Mouse (Mus musculus) limb, embryonic 12.5 days (tissue): ENCODE results near the gene Adprhl2. TPM values are rescaled to one million over a fixed set of nuclear protein-coding genes. Genes with fewer than 3 reads are reported as not detected.
A peak's percentile ranks its signal among the peaks of the same experiment; 100 is the strongest.

Source experiments
- ATAC-seq: fragments of 200-750 bp; cut with Nextera tagmentation; 2 replicates; pipeline ENCODE4 v1.8.0; 2017; ENCODE audit warnings: low read depth, moderate TSS enrichment; ENCODE audit not compliant: insufficient number of reproducible peaks, insufficient read depth, low FRiP score, low TSS enrichment
- H3K27ac ChIP-seq: fragments of 300-500 bp; sonication (generic); 2 replicates; pipeline ENCODE4 v1.5.1; 2016; ENCODE audit warnings: mild to moderate bottlenecking, moderate library complexity
- H3K27me3 ChIP-seq: fragments of 300-500 bp; sonication (generic); 2 replicates; pipeline ENCODE4 v1.6.1; 2016; ENCODE audit warnings: mild to moderate bottlenecking, moderate library complexity
- H3K36me3 ChIP-seq: fragments of 300-500 bp; sonication (generic); 2 replicates; pipeline ENCODE4 v1.6.1; 2016; ENCODE audit warnings: mild to moderate bottlenecking, moderate library complexity
- H3K4me1 ChIP-seq: fragments of 300-500 bp; sonication (generic); replicated peaks from 2 replicates; pipeline ENCODE4 v1.6.1; 2016
- H3K4me2 ChIP-seq: fragments of 300-500 bp; sonication (generic); 2 replicates; pipeline ENCODE4 v1.6.1; 2016; ENCODE audit warnings: mild to moderate bottlenecking, moderate library complexity
- H3K4me3 ChIP-seq: fragments of 300-500 bp; sonication (generic); replicated peaks from 2 replicates; pipeline ENCODE4 v1.5.1; 2016; ENCODE audit warnings: mild to moderate bottlenecking
- H3K9ac ChIP-seq: fragments of 300-500 bp; sonication (generic); replicated peaks from 2 replicates; pipeline ENCODE4 v1.6.1; 2016; ENCODE audit warnings: mild to moderate bottlenecking, moderate library complexity
- H3K9me3 ChIP-seq: fragments of 300-500 bp; sonication (generic); 2 replicates; pipeline ENCODE4 v1.6.1; 2016; ENCODE audit warnings: mild to moderate bottlenecking, moderate library complexity
- WGBS: fragments of 180-500 bp; shearing (Covaris S2); methylation state at CpG from one replicate; pipeline ENCODE4 v1.1.7; 2016; 5-methylcytosine and 5-hydroxymethylcytosine counted together
- polyA plus RNA-seq: library from polyadenylated mRNA; unstranded; fragments of >200 nt; fragmentation: Nextera tagmentation; extraction: Ambion mirVana; gene quantifications from 2 replicates; pipeline ENCODE4 v1.2.1, GENCODE M21; 2016

Adprhl2 gene
- polyA plus RNA-seq, 1 experiment from 2014 or later: 84.9 TPM

DNA sequence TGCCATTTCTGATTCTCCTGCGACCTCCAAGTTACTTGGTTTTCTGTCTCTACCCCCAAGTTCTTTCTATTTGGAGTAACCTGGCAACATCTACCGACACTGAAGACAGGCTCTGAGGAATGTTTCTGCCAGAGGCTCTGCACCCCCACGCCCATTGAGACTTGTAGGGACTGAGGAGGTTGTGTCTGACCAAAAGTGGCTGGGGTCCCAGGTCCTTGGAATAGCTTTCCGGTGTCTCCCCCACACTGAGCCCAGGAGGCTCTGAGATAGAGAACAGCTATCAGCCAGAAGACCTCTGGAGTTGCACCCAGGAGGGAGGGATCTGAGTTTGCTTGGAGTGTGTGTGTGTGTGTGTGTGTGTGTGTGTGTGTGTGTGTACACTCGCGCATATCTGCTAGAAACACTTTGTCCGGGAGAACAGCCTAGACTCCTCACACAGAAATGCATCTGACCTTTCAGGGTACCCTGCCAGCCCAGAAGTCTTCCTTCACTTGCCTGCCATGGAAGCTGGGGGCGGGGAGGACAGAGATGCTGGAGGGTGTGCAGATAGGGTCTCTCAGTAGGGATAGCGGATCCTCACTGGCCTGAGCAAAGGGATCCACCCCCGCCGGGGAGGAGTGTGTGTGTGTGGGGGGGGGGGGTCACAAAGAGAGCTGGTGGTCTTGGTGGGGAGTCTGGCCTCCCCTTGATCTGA is 34.1 kb downstream of the Adprhl2 start:
- peaks cover 28% of the 10 kb centered on the region for H3K4me1 ChIP-seq
- no peaks in the 10 kb centered on the region for H3K36me3 ChIP-seq

DNA sequence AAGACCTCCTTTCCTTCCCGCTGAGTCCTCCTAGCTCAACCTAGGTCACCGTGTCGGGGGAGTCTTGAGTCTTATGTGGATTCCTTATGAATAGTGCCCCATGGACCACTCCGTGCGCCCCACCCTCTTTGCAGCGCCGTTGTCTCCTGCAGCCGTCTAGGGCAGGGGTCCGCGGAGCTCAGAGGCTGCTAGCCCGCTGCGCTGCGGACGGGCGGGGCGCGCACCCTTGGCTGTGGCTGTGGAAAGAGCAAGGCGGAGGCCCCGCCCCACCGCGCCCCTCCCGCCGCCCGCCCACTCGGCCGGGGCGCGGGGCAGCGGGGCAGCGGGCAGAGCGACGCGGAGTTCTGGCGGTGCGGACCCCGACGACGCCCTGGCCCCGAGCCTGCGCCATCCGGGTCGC is 35.0 kb downstream of the Adprhl2 start, which contains the start of gene Col8a2:
TSS of gene Col8a2 (plus strand) at position 302 of the 400 bp plus-strand sequence.
- peaks cover 6% of the 10 kb centered on the region for H3K9me3 ChIP-seq
- peaks cover 67% of the 10 kb centered on the region for H3K27me3 ChIP-seq
- peaks cover 33% of the 10 kb centered on the region for H3K4me1 ChIP-seq
- WGBS: 2% methylated on average over 33 of the region's 42 CpGs
- ATAC-seq: peak; percentile 47; the same call in 1 of the 2 replicates
- H3K9ac ChIP-seq: peak within 1 kb of the TSS; percentile 66
- H3K4me2 ChIP-seq: peak within 1 kb of the TSS; percentile 69
- peak within 1 kb of the TSS; percentile 23; the same call in 1 of the 2 replicates for H3K27ac ChIP-seq
- H3K4me3 ChIP-seq: peak within 1 kb of the TSS; percentile 51
- no peaks in the 10 kb centered on the region for H3K36me3 ChIP-seq

More for the DNA sequence above, 34.1 kb downstream of the Adprhl2 start:
- peak overlapping the region; percentile 69 for H3K4me2 ChIP-seq
- H3K4me3 ChIP-seq: peak overlapping the region; percentile 51
- H3K27me3 ChIP-seq: peaks cover 67% of the 10 kb centered on the region
- ATAC-seq: no peak
- H3K9ac ChIP-seq: 0 out of 2 replicates have a peak overlapping the region, but pooled peaks have one; percentile 66
- peaks cover 6% of the 10 kb centered on the region for H3K9me3 ChIP-seq
- WGBS: 44% methylated on average over 11 of the region's 11 CpGs
- H3K27ac ChIP-seq: no peak overlapping the region

- Histone ChIP-seq H3K27ac (no peak overlapping the region), H3K4me1 (peaks cover 37% of the 10 kb centered on the region), H3K36me3 (no peaks in the 10 kb centered on the region), H3K4me2 (no peak overlapping the region), H3K9me3 (peaks cover 6% of the 10 kb centered on the region), H3K9ac (no peak overlapping the region), H3K27me3 (peaks cover 45% of the 10 kb centered on the region), H3K4me3 (no peak overlapping the region)
- 90% methylated on average over 8 of the region's 8 CpGs for WGBS
- ATAC-seq: no peak
Measured at GRCm38 (mm10) chr4:126283582-126283981, 37.9 kb downstream of the Adprhl2 start.

- Histone ChIP-seq H3K9me3 (peaks cover 6% of the 10 kb centered on the region), H3K27me3 (peaks cover 26% of the 10 kb centered on the region), H3K36me3 (no peaks in the 10 kb centered on the region), H3K9ac (no peak overlapping the region), H3K27ac (no peak overlapping the region), H3K4me3 (no peak overlapping the region), H3K4me1 (peaks cover 34% of the 10 kb centered on the region), H3K4me2 (no peak overlapping the region)
- 54% methylated on average over 9 of the region's 9 CpGs for WGBS
- ATAC-seq: no peak
Measured at GRCm38 (mm10) chr4:126281706-126282105, 39.8 kb downstream of the Adprhl2 start.

GRCm38 (mm10) chr4:126278961-126279360 is 42.5 kb downstream of the Adprhl2 start:
- peak; percentile 54 for ATAC-seq

DNA sequence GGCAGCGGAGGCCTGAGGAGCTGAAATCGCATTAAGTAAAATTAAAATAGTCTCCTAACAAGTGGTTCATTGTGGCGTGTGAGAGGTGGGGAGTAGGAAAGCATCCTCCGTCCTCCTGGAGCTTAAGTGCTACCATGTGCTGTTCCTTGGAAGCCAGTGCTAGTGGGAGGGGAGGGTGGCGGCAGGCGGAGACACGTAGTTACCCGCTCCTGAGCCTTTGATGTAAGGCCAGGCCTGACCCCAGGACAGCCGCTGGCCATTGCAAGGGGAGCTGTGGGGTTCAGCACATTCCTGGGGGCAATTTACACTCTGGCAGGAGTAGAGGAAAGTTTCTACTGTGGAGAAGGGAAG is 43.0 kb downstream of the Adprhl2 start:
- H3K4me1 ChIP-seq: peaks cover 29% of the 10 kb centered on the region
- H3K27ac ChIP-seq: peak overlapping the region; percentile 92
- peaks cover 26% of the 10 kb centered on the region for H3K36me3 ChIP-seq
- H3K4me2 ChIP-seq: peak overlapping the region; percentile 48
- no peaks in the 10 kb centered on the region for H3K9me3 ChIP-seq
- ATAC-seq: peak; percentile 73
- 0 out of 2 replicates have a peak overlapping the region, but pooled peaks have one; percentile 1 for H3K4me3 ChIP-seq
- 9% methylated on average over 9 of the region's 9 CpGs for WGBS
- no peaks in the 10 kb centered on the region; the same call in 1 of the 2 replicates for H3K27me3 ChIP-seq
- no peak overlapping the region; the same call in 1 of the 2 replicates for H3K9ac ChIP-seq

More at GRCm38 (mm10) chr4:126278961-126279360, 42.5 kb downstream of the Adprhl2 start:
- Histone ChIP-seq H3K9me3 (no peaks in the 10 kb centered on the region), H3K27ac (peak overlapping the region; percentile 92), H3K27me3 (peaks cover 3% of the 10 kb centered on the region), H3K4me2 (peak overlapping the region; percentile 48), H3K36me3 (peaks cover 22% of the 10 kb centered on the region), H3K4me3 (no peak overlapping the region), H3K9ac (no peak overlapping the region), H3K4me1 (peaks cover 29% of the 10 kb centered on the region)
- WGBS: 26% methylated on average over 9 of the region's 9 CpGs

DNA sequence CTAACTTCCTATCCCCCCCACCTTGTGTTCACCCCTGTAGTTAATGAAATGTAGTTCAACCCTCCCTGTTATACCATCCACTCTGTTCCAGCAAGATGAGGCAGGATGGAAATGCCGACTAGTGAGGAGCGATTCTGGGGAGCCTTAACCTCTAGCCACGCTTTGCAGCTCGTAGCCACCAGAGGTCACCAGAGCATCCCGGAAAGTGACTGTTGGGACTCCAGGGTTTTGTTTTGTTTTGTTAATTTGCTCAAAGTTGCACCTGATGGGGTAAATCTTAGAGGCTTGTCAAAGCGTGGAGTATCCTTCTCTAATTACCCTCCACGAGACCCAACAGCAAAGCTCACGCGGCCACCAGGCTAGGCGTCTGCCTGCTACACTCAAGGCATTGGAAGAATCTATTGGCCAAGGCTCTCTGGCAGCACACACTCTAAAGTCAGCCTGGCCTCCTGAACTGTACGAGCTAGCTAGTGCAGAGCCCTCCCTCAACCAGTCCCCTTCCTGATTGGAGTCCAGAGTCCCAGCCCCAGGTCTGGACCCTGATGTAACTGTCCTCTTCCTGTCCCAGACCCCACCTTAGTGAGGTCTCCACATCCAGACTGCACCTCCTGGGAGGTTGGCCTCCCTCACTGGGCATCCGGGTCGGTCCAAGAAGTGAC is 43.5 kb downstream of the Adprhl2 start:
- Histone ChIP-seq H3K4me3 (0 out of 2 replicates have a peak overlapping the region, but pooled peaks have one; percentile 18), H3K9ac (no peak overlapping the region; the same call in 1 of the 2 replicates), H3K27ac (peak overlapping the region; percentile 92), H3K9me3 (no peaks in the 10 kb centered on the region), H3K36me3 (peaks cover 31% of the 10 kb centered on the region), H3K4me1 (peaks cover 29% of the 10 kb centered on the region), H3K27me3 (no peaks in the 10 kb centered on the region), H3K4me2 (peak overlapping the region; percentile 48)
- ATAC-seq: peak; percentile 57
- WGBS: 3% methylated on average over 13 of the region's 13 CpGs

GRCm38 (mm10) chr4:126275681-126276131 is 45.8 kb downstream of the Adprhl2 start:
- 85% methylated on average over 13 of the region's 13 CpGs for WGBS

GRCm38 (mm10) chr4:126275081-126275480 is 46.4 kb downstream of the Adprhl2 start:
- no peaks in the 10 kb centered on the region for H3K9me3 ChIP-seq
- H3K27ac ChIP-seq: no peak overlapping the region
- no peaks in the 10 kb centered on the region for H3K27me3 ChIP-seq
- peaks cover 20% of the 10 kb centered on the region for H3K4me1 ChIP-seq
- no peak for ATAC-seq
- H3K4me2 ChIP-seq: no peak overlapping the region
- peaks cover 40% of the 10 kb centered on the region for H3K36me3 ChIP-seq
- H3K9ac ChIP-seq: no peak overlapping the region
- H3K4me3 ChIP-seq: no peak overlapping the region
- WGBS: 94% methylated on average over 4 of the region's 4 CpGs

More at GRCm38 (mm10) chr4:126275681-126276131, 45.8 kb downstream of the Adprhl2 start:
- no peak overlapping the region for H3K4me2 ChIP-seq
- no peak overlapping the region for H3K9ac ChIP-seq
- peaks cover 40% of the 10 kb centered on the region for H3K36me3 ChIP-seq
- peaks cover 20% of the 10 kb centered on the region for H3K4me1 ChIP-seq
- H3K27ac ChIP-seq: no peak overlapping the region
- H3K9me3 ChIP-seq: no peaks in the 10 kb centered on the region
- no peaks in the 10 kb centered on the region for H3K27me3 ChIP-seq
- ATAC-seq: no peak
- H3K4me3 ChIP-seq: no peak overlapping the region

- ATAC-seq: no peak
- WGBS: 75% methylated on average over 13 of the region's 13 CpGs
- Histone ChIP-seq H3K9ac (no peak overlapping the region), H3K36me3 (peaks cover 40% of the 10 kb centered on the region), H3K27ac (no peak overlapping the region), H3K4me2 (no peak overlapping the region), H3K4me1 (peaks cover 13% of the 10 kb centered on the region), H3K9me3 (no peaks in the 10 kb centered on the region), H3K4me3 (no peak overlapping the region), H3K27me3 (no peaks in the 10 kb centered on the region)
Measured at GRCm38 (mm10) chr4:126273753-126274152, 47.8 kb downstream of the Adprhl2 start.

DNA sequence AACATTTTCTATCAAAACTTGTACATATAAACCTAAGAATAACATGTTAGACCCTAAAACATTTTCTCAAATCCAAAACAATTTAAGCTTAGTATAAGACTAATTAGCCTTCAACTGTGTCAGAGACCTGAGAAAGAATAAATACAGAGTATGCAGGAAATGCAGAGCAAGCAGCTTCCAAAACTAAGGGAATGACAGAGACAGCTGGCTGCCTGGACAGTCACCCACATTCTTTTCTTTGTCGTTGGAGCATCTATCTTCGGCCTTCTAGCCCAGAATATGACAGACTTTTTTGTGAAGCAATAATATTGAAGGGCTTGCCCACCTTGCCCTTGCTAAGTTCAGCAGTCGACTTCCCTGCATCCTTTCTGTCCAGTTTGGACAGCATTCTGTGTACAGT is 52.2 kb downstream of the Adprhl2 start:
- no peak overlapping the region for H3K4me2 ChIP-seq
- H3K36me3 ChIP-seq: peaks cover 30% of the 10 kb centered on the region
- no peaks in the 10 kb centered on the region for H3K9me3 ChIP-seq
- H3K27me3 ChIP-seq: no peaks in the 10 kb centered on the region
- H3K4me3 ChIP-seq: no peak overlapping the region
- no peak overlapping the region for H3K27ac ChIP-seq
- ATAC-seq: no peak
- WGBS: 84% methylated on average over 3 of the region's 3 CpGs
- H3K9ac ChIP-seq: no peak overlapping the region
- H3K4me1 ChIP-seq: no peaks in the 10 kb centered on the region
